Mouse (Mus musculus): ENCODE data around the gene Polrmt. TPM values are rescaled to one million over a fixed set of nuclear protein-coding genes. Genes with fewer than 3 reads are reported as not detected.

Gene Polrmt
- polyA plus RNA-seq, 1 experiment from 2014 or later: 39.8 TPM

DNA sequence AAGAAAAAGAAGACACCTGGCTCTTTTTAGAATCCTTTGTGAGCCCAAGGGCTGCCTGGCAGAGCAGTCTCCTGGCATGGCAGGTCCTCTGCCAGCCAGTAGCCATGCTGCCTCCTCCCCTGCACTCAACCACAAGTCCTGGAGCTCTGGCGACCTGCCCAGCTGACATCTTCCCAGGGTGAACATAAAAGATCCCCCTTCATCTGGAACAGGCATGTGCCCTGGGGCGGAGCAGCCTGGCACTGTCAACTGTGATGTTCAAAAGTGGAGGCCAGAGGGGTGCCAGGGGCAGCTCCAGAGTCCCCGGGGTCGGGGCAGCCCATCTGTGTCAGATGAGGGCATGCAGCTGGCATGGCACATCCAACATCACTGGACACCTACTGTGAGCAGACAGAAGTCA is 31.4 kb downstream of the Polrmt start:
- no peaks in the 10 kb centered on the region for H3K9me3 ChIP-seq (ENCODE audit: control insufficient read depth, low read length)
- H3K36me3 ChIP-seq (ENCODE audit: control insufficient read depth, insufficient read depth, low read length): peaks cover 22% of the 10 kb centered on the region
- 57% methylated on average over 4 of the region's 4 CpGs for WGBS
- no peak overlapping the region for H3K9ac ChIP-seq (replicated peaks; ENCODE audit: low read length)
- no peak for ATAC-seq (ENCODE audit: low FRiP score, low TSS enrichment)
- 0 out of 2 replicates have a peak, but pooled peaks cover 2% of the 10 kb centered on the region for H3K4me1 ChIP-seq (ENCODE audit: control insufficient read depth, insufficient read depth, low read length)
- no peak overlapping the region for H3K4me3 ChIP-seq (replicated peaks; ENCODE audit: low read depth, low read length)
- peaks cover 49% of the 10 kb centered on the region for H3K27me3 ChIP-seq (ENCODE audit: control insufficient read depth, insufficient read depth, low read length)
- H3K27ac ChIP-seq (replicated peaks; ENCODE audit: low read depth, low read length): no peak overlapping the region
- H3K4me2 ChIP-seq (ENCODE audit: low read length): no peak overlapping the region
- DNase-seq: no peak

DNA sequence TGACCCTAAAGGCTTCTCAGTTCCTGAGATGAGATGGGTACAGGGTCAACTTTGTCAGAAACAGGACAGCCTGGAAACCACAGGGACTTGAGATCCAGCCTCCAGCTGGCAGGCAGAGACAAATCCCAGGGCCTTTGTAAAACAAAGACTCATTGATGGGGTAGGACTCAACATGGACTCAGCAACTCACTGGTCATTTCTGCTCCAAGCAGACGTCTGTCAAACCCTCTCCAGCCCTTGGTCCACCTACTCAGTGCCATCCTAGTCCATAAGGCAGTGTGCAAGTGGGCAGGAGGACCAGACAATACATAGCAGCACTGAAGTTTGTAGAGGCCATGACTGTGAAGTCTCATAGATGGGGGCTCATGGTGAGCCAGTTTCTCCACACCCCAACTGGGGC is 33.2 kb downstream of the Polrmt start:
- WGBS: 47% methylated on average over 1 of the region's 1 CpGs
- peaks cover 38% of the 10 kb centered on the region for H3K36me3 ChIP-seq (ENCODE audit: control insufficient read depth, insufficient read depth, low read length)

DNA sequence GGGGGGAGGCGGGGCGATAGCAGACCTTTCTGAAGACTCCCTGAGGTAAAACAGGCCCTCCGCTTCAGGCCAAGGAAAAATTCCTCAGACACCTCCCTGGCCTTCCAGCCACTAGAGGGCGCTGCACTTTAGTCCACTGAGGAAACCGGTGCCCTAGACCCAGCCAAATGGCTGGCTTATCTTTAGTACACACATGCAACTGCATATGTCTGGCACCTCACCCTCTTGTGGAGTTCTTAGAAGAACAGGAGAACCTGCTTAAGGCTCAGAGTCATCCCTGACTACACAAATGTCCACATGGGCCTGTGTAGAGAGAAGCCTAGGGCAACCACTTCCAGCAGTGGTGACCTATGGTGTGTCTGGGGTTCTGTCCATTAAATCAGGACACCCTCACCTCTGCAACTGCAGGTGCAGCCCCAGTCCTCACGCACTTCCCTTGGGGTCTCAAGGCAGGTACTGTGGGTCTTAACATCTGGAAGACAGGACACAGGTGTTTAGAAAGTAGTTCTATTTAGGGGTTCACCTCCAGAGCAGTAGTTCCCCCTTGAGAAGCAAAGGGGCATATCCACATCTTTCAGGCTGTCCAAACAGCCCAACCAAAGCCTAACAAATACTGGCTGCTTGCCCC is 33.8 kb downstream of the Polrmt start:
- WGBS: 10% methylated on average over 4 of the region's 6 CpGs
- Histone ChIP-seq H3K36me3 (ENCODE audit: control insufficient read depth, insufficient read depth, low read length) (peaks cover 38% of the 10 kb centered on the region), H3K4me2 (ENCODE audit: low read length) (no peak overlapping the region), H3K4me1 (ENCODE audit: control insufficient read depth, insufficient read depth, low read length) (0 out of 2 replicates have a peak, but pooled peaks cover under 1% of the 10 kb centered on the region), H3K4me3 (replicated peaks; ENCODE audit: low read depth, low read length) (no peak overlapping the region), H3K9ac (replicated peaks; ENCODE audit: low read length) (no peak overlapping the region), H3K27ac (replicated peaks; ENCODE audit: low read depth, low read length) (no peak overlapping the region), H3K27me3 (ENCODE audit: control insufficient read depth, insufficient read depth, low read length) (peaks cover 27% of the 10 kb centered on the region), H3K9me3 (ENCODE audit: control insufficient read depth, low read length) (no peaks in the 10 kb centered on the region)
- DNase-seq (peak; percentile 87), ATAC-seq (ENCODE audit: low FRiP score, low TSS enrichment) (0 out of 2 replicates have a peak, but pooled peaks have one; percentile 17)

More for the DNA sequence above, 33.2 kb downstream of the Polrmt start:
- ATAC-seq (ENCODE audit: low FRiP score, low TSS enrichment) (no peak), DNase-seq (no peak)
- peaks cover 33% of the 10 kb centered on the region for H3K27me3 ChIP-seq (ENCODE audit: control insufficient read depth, insufficient read depth, low read length)
- H3K9me3 ChIP-seq (ENCODE audit: control insufficient read depth, low read length): no peaks in the 10 kb centered on the region
- H3K27ac ChIP-seq (replicated peaks; ENCODE audit: low read depth, low read length): no peak overlapping the region
- no peak overlapping the region for H3K9ac ChIP-seq (replicated peaks; ENCODE audit: low read length)
- H3K4me1 ChIP-seq (ENCODE audit: control insufficient read depth, insufficient read depth, low read length): 0 out of 2 replicates have a peak, but pooled peaks cover 2% of the 10 kb centered on the region
- H3K4me3 ChIP-seq (replicated peaks; ENCODE audit: low read depth, low read length): no peak overlapping the region
- no peak overlapping the region for H3K4me2 ChIP-seq (ENCODE audit: low read length)

DNA sequence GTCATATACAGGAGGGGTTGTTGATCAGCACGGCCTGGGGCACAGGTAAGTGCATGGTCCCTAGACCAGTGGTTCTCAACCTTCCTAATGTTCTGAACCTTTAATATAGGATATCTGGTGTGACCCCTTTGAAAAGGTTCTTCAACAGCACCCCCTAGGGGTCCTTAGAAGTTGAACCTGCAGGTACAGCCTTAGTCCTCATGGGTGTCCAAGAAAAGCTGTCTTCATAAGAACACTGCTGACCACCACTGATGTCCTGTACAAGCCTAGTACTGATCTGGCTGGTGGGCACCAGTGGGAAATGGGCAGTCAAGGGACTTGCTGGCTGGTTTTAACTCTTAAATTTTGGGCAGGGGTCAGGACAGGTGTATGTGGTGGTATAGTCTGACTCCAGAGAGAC is 34.4 kb downstream of the Polrmt start:
- Histone ChIP-seq H3K4me2 (ENCODE audit: low read length) (no peak overlapping the region), H3K4me3 (replicated peaks; ENCODE audit: low read depth, low read length) (no peak overlapping the region), H3K4me1 (ENCODE audit: control insufficient read depth, insufficient read depth, low read length) (peaks cover 5% of the 10 kb centered on the region; the same call in 1 of the 2 replicates), H3K9me3 (ENCODE audit: control insufficient read depth, low read length) (no peaks in the 10 kb centered on the region), H3K27ac (replicated peaks; ENCODE audit: low read depth, low read length) (no peak overlapping the region), H3K9ac (replicated peaks; ENCODE audit: low read length) (no peak overlapping the region), H3K36me3 (ENCODE audit: control insufficient read depth, insufficient read depth, low read length) (peaks cover 38% of the 10 kb centered on the region), H3K27me3 (ENCODE audit: control insufficient read depth, insufficient read depth, low read length) (peaks cover 22% of the 10 kb centered on the region)
- peak; percentile 28 for DNase-seq
- 89% methylated on average over 1 of the region's 1 CpGs for WGBS
- ATAC-seq (ENCODE audit: low FRiP score, low TSS enrichment): 0 out of 2 replicates have a peak, but pooled peaks have one; percentile 21

DNA sequence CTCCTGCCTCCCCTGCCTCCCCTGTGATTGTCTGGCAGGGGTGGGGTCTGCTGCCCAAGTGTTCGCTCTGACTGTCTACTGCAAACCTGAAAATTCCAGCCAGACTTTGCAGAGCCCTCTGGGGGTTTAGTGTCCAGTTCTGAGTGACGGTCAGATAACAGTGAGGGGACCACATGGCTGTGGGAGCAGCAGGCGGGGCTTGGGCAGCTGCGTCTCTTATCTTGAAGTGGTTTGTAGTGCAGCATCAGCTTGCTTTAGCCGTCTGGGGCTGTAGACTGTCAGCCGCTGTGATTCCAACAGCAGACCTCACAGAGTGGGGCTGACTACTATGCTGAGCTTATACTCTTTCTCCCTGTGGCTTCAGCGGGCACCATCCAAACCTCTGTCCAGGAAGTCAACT is 37.1 kb downstream of the Polrmt start:
- no peak overlapping the region for H3K27ac ChIP-seq (replicated peaks; ENCODE audit: low read depth, low read length)
- H3K27me3 ChIP-seq (ENCODE audit: control insufficient read depth, insufficient read depth, low read length): no peaks in the 10 kb centered on the region
- ATAC-seq (ENCODE audit: low FRiP score, low TSS enrichment) (no peak), DNase-seq (no peak)
- no peaks in the 10 kb centered on the region for H3K9me3 ChIP-seq (ENCODE audit: control insufficient read depth, low read length)
- H3K4me2 ChIP-seq (ENCODE audit: low read length): no peak overlapping the region
- H3K4me1 ChIP-seq (ENCODE audit: control insufficient read depth, insufficient read depth, low read length): peaks cover 26% of the 10 kb centered on the region
- peaks cover 38% of the 10 kb centered on the region for H3K36me3 ChIP-seq (ENCODE audit: control insufficient read depth, insufficient read depth, low read length)
- no peak overlapping the region for H3K4me3 ChIP-seq (replicated peaks; ENCODE audit: low read depth, low read length)
- 83% methylated on average over 7 of the region's 7 CpGs for WGBS
- no peak overlapping the region for H3K9ac ChIP-seq (replicated peaks; ENCODE audit: low read length)

DNA sequence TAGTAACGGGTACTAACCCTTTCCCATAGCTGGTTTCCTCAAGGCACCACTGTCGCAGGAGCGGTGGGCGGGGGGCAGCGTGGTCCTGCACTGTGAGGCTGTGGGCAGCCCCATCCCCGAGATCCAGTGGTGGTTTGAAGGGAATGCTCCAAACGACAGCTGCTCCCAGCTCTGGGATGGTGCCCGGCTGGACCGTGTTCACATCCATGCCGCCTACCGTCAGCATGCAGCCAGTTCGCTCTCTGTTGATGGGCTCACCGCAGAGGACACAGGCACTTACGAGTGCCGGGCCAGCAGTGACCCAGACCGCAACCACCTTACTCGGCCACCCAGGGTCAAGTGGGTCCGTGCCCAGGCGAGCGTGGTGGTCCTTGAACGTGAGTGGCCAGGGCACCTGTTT is 37.7 kb downstream of the Polrmt start:
- H3K4me3 ChIP-seq (replicated peaks; ENCODE audit: low read depth, low read length): no peak overlapping the region
- DNase-seq: no peak
- no peaks in the 10 kb centered on the region for H3K27me3 ChIP-seq (ENCODE audit: control insufficient read depth, insufficient read depth, low read length)
- no peak overlapping the region for H3K4me2 ChIP-seq (ENCODE audit: low read length)
- H3K27ac ChIP-seq (replicated peaks; ENCODE audit: low read depth, low read length): no peak overlapping the region
- H3K4me1 ChIP-seq (ENCODE audit: control insufficient read depth, insufficient read depth, low read length): peaks cover 26% of the 10 kb centered on the region
- no peak for ATAC-seq (ENCODE audit: low FRiP score, low TSS enrichment)
- 94% methylated on average over 21 of the region's 21 CpGs for WGBS
- no peaks in the 10 kb centered on the region for H3K9me3 ChIP-seq (ENCODE audit: control insufficient read depth, low read length)
- peaks cover 38% of the 10 kb centered on the region for H3K36me3 ChIP-seq (ENCODE audit: control insufficient read depth, insufficient read depth, low read length)
- no peak overlapping the region for H3K9ac ChIP-seq (replicated peaks; ENCODE audit: low read length)

DNA sequence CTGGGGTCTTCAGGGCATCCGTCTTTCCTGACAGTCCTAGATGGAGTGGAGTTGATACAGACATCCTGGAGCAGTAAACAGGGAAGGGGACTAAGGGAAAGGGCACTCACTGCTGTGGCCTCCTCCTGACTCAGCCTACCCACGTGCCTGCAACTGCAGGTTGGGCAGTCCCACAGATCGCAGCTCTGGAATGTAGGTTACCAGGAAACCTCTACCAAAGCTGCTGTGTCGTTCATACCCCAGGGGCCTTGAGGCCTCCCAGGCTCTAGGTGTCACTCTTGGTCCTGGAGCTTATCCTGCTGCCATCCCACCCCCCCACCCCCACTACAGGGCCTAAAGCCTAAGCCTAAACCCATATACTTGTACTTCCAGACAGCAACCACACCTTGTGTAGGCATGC is 38.6 kb downstream of the Polrmt start:
- Histone ChIP-seq H3K27ac (replicated peaks; ENCODE audit: low read depth, low read length) (no peak overlapping the region), H3K27me3 (ENCODE audit: control insufficient read depth, insufficient read depth, low read length) (no peaks in the 10 kb centered on the region), H3K9ac (replicated peaks; ENCODE audit: low read length) (no peak overlapping the region), H3K4me2 (ENCODE audit: low read length) (no peak overlapping the region), H3K4me3 (replicated peaks; ENCODE audit: low read depth, low read length) (no peak overlapping the region), H3K9me3 (ENCODE audit: control insufficient read depth, low read length) (no peaks in the 10 kb centered on the region), H3K4me1 (ENCODE audit: control insufficient read depth, insufficient read depth, low read length) (peaks cover 26% of the 10 kb centered on the region), H3K36me3 (ENCODE audit: control insufficient read depth, insufficient read depth, low read length) (peaks cover 38% of the 10 kb centered on the region)
- WGBS: 75% methylated on average over 4 of the region's 4 CpGs
- ATAC-seq (ENCODE audit: low FRiP score, low TSS enrichment) (no peak), DNase-seq (no peak)

DNA sequence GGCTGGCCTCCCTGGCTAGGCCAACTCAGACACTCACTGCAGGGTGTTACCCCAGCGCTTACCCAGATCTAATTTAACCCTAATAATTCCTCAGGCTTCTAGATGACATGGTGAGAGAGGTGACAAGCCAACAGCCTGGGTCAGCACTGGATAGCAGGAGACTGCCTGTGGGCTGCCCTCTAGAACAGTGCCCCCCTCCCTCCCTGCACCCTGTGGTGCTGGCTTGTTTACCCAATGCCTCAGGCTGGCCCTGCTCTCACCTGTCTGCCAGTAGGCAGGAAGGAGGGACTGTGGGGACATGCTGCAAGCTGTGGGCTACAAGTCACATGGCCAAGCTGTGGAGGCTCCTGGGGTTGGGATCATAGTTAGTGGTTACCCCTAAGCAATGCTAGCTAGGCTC is 39.2 kb downstream of the Polrmt start:
- ATAC-seq (ENCODE audit: low FRiP score, low TSS enrichment): no peak

DNA sequence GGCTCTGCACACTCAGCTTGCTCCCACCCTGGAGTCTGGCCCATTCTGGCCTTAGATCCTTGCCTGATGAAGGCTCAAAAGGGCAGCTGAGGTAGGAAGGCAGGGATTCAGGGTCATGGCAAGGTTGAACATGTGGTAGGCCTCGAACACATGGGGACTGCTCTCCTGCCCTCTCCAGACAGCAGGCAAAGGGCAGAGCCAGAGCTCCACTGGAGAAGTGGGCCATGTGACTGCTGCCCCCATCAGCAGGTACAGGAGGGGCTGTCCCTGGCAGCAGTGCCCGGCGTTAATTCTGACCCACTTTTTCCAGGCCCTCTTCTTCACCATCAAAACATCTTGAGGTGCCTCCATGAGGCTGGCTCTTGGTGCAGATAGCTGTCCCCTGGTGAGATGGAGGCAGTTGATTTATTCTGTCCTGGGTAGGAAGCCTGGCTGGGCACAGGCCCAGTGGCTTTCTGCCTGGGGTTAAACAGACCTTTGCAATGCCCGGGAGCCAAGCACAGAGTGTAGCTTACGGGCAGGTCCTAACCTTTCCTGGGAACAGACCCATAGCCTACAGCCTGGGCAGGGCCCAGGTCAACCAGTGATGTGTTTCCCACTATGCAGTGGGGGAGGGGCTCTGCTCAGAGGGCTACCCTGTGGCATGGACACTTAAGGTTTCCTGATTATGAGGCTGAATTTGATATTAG is 39.8 kb downstream of the Polrmt start:
- Histone ChIP-seq H3K27me3 (ENCODE audit: control insufficient read depth, insufficient read depth, low read length) (no peaks in the 10 kb centered on the region), H3K4me2 (ENCODE audit: low read length) (peak overlapping the region; percentile 88), H3K4me1 (ENCODE audit: control insufficient read depth, insufficient read depth, low read length) (peaks cover 26% of the 10 kb centered on the region), H3K9ac (replicated peaks; ENCODE audit: low read length) (no peak overlapping the region; the same call in 1 of the 2 replicates), H3K36me3 (ENCODE audit: control insufficient read depth, insufficient read depth, low read length) (peaks cover 31% of the 10 kb centered on the region), H3K9me3 (ENCODE audit: control insufficient read depth, low read length) (no peaks in the 10 kb centered on the region), H3K4me3 (replicated peaks; ENCODE audit: low read depth, low read length) (no peak overlapping the region), H3K27ac (replicated peaks; ENCODE audit: low read depth, low read length) (no peak overlapping the region)
- ATAC-seq (ENCODE audit: low FRiP score, low TSS enrichment): no peak
- WGBS: 91% methylated on average over 5 of the region's 5 CpGs
- no peak for DNase-seq

More for the DNA sequence above, 39.2 kb downstream of the Polrmt start:
- no peaks in the 10 kb centered on the region for H3K27me3 ChIP-seq (ENCODE audit: control insufficient read depth, insufficient read depth, low read length)
- no peaks in the 10 kb centered on the region for H3K9me3 ChIP-seq (ENCODE audit: control insufficient read depth, low read length)
- H3K27ac ChIP-seq (replicated peaks; ENCODE audit: low read depth, low read length): no peak overlapping the region
- H3K9ac ChIP-seq (replicated peaks; ENCODE audit: low read length): no peak overlapping the region
- 0 out of 2 replicates have a peak overlapping the region, but pooled peaks have one; percentile 88 for H3K4me2 ChIP-seq (ENCODE audit: low read length)
- H3K4me1 ChIP-seq (ENCODE audit: control insufficient read depth, insufficient read depth, low read length): peaks cover 26% of the 10 kb centered on the region
- DNase-seq: no peak
- 77% methylated on average over 1 of the region's 1 CpGs for WGBS
- H3K36me3 ChIP-seq (ENCODE audit: control insufficient read depth, insufficient read depth, low read length): peaks cover 37% of the 10 kb centered on the region
- no peak overlapping the region for H3K4me3 ChIP-seq (replicated peaks; ENCODE audit: low read depth, low read length)
